Mouse (Mus musculus) layer of hippocampus, adult 11-12 months (tissue): ENCODE measurements around the gene Nradd.

Source experiments
- DNase-seq: peaks from one replicate; pipeline ENCODE4 v3.0.0; 2022; ENCODE audit warnings: low spot score

Nradd gene

GRCm38 (mm10) chr9:110624361-110625166 lies at the start of gene Nradd:
Gene Nradd, minus strand, starts transcription at chr9:110624452.
- peak; percentile 89 for DNase-seq

GRCm38 (mm10) chr9:110673107-110673752 lies 49.0 kb upstream of the Nradd start:
- DNase-seq, result no peak

GRCm38 (mm10) chr9:110672462-110673106 lies 48.3 kb upstream of the Nradd start:
- peak; percentile 56 for DNase-seq

GRCm38 (mm10) chr9:110669785-110670184 lies 45.5 kb upstream of the Nradd start:
- no peak for DNase-seq

GRCm38 (mm10) chr9:110668601-110669293 lies 44.5 kb upstream of the Nradd start:
- no peak for DNase-seq

GRCm38 (mm10) chr9:110667219-110667836 lies 43.1 kb upstream of the Nradd start:
- no peak for DNase-seq

GRCm38 (mm10) chr9:110666374-110666773 lies 42.1 kb upstream of the Nradd start:
- DNase-seq, result no peak

- no peak for DNase-seq
Measured at GRCm38 (mm10) chr9:110665912-110666311, 41.7 kb upstream of the Nradd start.

GRCm38 (mm10) chr9:110662844-110663243 lies 38.6 kb upstream of the Nradd start:
- no peak for DNase-seq

- no peak for DNase-seq
Measured at GRCm38 (mm10) chr9:110660856-110661612, 36.8 kb upstream of the Nradd start.

- no peak for DNase-seq
Measured at GRCm38 (mm10) chr9:110660208-110660607, 36.0 kb upstream of the Nradd start.

GRCm38 (mm10) chr9:110659521-110659920 lies 35.3 kb upstream of the Nradd start:
- DNase-seq, result no peak

- DNase-seq, result peak; percentile 47
Measured at GRCm38 (mm10) chr9:110657474-110658078, 33.3 kb upstream of the Nradd start.

- DNase-seq, result peak; percentile 97
Measured at GRCm38 (mm10) chr9:110656249-110657221, 32.3 kb upstream of the Nradd start, which contains the start of gene Ccdc12. Gene Ccdc12, plus strand, starts transcription at chr9:110656503.

GRCm38 (mm10) chr9:110655651-110656007 lies 31.4 kb upstream of the Nradd start:
- DNase-seq, result no peak

GRCm38 (mm10) chr9:110654726-110655650 lies 30.7 kb upstream of the Nradd start:
- no peak for DNase-seq

GRCm38 (mm10) chr9:110653655-110654461 lies 29.6 kb upstream of the Nradd start, which contains the start of gene Nbeal2:
Gene Nbeal2, minus strand, starts transcription at chr9:110654161.
- DNase-seq, result peak; percentile 87
